Mouse (Mus musculus) right cerebral cortex, adult 2 months (tissue): ENCODE results near the gene Gm5114.
"Not testable (repeated sequence)": the region's sequence is repeated elsewhere in the genome, so short reads cannot be mapped to it uniquely, and the experiment has no call there.

Source experiments
- DNase-seq, 2 experiments: peaks; one replicate each; pipeline ENCODE4 v3.0.0; 2021 to 2022; ENCODE audit warnings: low spot score in 2 of 2

Gene Gm5114

DNA sequence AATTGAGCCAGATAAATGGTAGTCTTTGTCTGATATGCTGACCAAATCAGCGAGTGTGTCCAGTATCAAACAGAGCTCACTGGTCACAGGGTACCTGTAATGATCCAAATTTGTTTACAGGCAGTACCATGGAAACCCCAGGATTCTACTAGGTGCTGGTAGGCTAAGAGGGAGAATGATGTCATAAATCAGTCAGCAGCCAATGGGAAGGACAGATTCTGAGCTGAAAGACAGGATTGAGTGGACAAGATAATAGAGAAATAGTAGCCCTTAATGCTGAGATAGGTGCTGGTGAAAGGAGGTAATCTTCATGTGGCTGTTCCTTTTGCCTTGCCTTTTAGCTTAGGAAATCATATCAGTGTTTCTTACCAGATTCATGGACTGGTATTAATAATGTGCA lies at the start of gene Gm5114:
Gene Gm5114, minus strand, starts transcription at position 101 of the 400 bp plus-strand sequence.
- DNase-seq: not testable (repeated sequence)

DNA sequence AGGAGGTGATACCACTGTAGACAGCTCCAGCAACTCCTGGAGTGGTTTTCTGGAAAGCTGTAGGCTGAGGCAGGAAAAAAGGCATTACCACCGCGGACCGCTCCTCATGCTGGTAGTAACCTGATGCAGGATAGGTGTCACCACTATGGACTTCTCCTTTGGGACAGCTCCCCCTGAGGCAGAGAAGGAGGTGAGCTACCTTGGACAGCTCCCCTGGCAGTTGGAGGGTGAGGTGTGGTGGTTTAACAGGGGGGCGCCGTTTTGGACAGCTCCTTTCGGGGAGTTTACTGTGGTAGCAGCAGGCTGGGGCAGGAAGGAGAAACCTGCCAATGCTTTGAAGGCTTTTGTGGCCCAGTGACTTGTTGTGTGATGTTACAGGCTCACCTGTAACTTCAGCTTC lies 42.8 kb upstream of the Gm5114 start:
- DNase-seq: no peak

DNA sequence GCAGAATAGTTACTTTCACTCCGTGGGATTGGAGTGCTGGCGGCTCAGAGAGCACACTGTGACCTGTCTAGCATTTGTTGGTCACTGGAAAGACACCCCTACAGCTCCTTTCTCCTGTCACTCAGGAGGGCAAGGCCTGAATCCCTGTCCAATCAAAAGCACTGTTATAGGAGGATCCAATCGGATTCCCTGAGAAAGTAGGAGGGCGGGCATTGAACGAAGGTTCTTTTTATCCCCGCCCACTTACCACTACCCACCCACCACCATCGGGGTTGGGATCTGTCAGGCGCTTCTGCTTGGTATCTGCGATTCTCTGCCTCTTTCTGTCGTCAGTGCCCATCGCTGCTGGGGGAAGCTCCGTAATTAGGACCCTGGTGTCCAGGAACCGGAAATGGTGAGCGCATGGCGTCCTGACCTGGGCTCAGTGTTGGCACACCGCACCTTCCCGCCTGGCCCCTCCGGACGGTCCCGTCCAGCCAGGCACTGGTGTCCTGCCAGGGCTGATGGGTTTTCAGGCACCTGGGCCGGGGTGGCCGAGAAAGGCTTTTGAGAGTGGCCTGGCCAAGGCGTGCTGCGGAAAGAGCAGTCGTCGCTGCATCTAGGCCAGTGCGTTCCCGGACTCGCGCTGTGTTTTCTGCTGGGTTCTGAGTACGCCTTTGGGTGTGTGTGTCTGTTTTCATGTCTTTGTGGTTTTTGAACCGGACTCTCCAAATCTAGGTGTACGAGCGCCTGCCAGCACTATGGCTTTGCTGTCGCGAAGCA lies 36.5 kb upstream of the Gm5114 start:
- peak; percentile 84 to 86 for DNase-seq

DNA sequence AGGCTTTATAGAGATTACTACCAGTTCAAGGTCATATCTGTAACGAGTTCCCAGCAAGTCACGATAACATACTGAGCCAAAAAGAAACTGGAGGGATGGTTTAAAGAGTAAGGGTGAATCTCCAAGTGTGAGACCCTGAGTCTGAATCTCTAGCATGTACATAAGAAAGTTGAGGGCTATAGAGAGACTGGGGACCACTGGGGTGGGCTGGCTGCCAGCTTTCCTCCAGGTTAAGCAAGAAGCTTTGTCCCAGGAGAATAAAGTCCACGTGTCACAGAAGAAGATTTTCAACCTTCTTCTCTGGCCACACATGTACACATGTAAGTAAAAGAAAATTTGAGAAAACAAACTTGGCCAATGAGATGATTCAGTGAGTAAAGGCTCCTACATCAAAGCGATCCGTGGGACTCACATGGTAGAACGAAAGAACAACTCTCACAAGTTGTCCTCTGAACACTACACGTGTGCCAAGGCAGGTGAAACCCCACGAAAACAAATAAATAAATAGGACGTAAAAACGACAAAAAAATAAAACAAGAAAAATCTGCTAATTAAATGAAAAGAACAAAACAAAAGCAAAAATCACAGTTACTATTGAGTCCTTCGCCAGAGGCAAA lies 35.8 kb upstream of the Gm5114 start:
- DNase-seq: no peak

- DNase-seq: no peak
Measured at GRCm38 (mm10) chr7:39441237-39441636, 28.3 kb upstream of the Gm5114 start.

DNA sequence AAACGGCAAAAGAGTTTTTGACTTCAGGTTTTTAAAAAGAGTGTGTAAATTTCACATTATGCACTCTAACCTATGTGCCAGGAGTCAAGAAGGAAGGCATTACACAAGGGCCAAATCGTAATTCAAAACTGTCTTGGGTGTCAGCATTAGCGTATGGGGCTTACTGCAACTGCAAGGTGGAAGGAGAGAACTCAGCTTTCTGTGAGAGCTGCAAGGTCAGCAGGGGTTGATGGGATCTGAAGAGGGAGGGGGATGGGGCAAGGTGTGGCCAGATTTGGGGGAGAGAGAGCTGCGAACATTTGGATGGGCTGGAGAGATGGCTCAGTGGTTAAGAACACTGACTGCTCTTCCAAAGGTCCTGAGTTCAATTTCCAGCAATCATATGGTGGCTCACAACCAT lies 27.4 kb upstream of the Gm5114 start:
- DNase-seq: no peak
